Mouse (Mus musculus): ENCODE results near the gene Snx9. TPM values are rescaled to one million over a fixed set of nuclear protein-coding genes. Genes with fewer than 3 reads are reported as not detected.
A peak's percentile ranks its signal among the peaks of the same experiment; 100 is the strongest.

Snx9 gene
- polyA plus RNA-seq, 1 experiment = 35.2 TPM

DNA sequence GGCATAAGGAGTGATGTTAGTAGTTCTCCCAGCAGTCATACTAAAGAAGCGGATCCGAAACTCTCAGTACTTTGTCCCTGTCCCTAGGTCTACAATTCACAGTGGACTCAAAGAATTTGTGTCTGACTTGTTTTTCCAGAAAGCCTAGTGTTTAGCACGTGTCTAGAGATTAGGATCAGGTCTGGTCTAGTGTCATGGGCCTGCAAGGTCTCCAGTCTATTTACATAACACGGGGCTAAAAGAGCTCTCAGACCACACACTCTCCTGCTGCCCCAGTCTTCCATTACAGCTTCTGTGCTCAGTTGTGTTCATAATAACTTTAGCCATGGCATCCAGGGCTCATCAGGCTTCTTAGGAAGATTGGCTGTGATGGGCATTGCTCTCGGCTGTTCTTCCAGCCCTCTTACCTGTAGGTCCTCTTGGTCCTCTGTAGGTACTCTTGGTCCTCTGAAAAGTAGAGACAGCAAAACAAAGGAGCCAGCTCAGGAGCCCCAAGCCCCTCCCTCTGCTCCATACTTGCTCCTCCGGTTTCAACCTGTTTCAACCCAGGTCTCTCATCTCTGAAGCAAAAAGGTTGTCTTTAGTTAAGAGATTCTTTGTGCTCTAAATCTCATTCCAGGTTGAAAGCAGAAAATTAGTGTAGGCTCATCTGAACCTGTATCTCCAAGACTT, 62.6 kb downstream of the Snx9 start:
- no peaks in the 10 kb centered on the region for H3K9me3 ChIP-seq
- H3K36me3 ChIP-seq (replicated peaks; ENCODE audit: low read length) = peaks cover 100% of the 10 kb centered on the region
- no peak for TF ChIP-seq GATA1 (IDR thresholded peaks at IDR 0.05; ENCODE audit: borderline replicate concordance, low read length)
- no peak for TF ChIP-seq FLI1 (IDR thresholded peaks at IDR 0.05; ENCODE audit: low read length)
- H3K27me3 ChIP-seq (replicated peaks) = no peaks in the 10 kb centered on the region
- H3K4me3 ChIP-seq (replicated peaks) = no peak overlapping the region
- peaks cover 39% of the 10 kb centered on the region for H3K4me1 ChIP-seq

DNA sequence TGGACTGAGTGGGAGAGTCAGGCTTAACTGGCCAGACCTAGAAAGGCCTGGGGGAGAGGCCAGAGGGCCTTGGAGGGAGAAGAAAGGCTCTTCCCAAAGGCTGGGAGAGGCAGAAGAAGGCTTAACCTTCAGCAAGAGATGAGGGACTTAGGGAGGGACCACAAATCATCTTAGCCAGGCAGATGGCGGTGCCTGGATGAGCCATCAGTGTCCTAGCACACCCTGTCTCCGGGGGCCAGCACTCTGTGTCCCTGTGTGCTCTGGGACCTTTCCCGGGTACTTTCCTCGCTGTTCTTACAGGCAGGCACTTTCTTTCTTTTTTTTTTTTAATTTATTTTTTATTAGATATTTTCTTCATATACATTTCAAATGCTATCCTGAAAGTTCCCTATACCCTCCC, 68.6 kb downstream of the Snx9 start:
- Histone ChIP-seq H3K36me3 (replicated peaks; ENCODE audit: low read length) (peaks cover 92% of the 10 kb centered on the region), H3K4me3 (replicated peaks) (no peak overlapping the region), H3K27me3 (replicated peaks) (no peaks in the 10 kb centered on the region), H3K9me3 (no peaks in the 10 kb centered on the region), H3K4me1 (peaks cover 26% of the 10 kb centered on the region)
- no peak for TF ChIP-seq FLI1 (IDR thresholded peaks at IDR 0.05; ENCODE audit: low read length)
- no peak for TF ChIP-seq GATA1 (IDR thresholded peaks at IDR 0.05; ENCODE audit: borderline replicate concordance, low read length)

DNA sequence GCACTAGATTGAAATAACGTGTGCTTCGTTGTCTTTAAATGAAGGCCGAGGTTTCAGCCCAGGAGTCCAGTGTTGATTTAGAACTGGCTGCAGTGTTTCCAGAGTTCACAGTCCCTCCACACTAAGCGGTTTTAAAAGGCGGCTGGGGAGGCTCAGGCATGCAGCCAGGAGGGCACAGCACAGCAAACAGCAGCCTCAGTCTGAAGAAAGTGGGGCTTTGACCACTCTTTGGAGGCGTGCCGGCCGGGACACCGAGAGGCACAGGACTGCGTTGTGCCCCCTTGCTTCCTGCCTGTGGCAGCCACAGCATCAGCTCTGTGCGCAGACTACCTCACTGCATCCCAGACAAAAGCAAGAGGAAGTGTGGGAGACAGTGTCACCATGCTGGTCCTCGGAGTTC, 70.5 kb downstream of the Snx9 start:
- no peak for TF ChIP-seq FLI1 (IDR thresholded peaks at IDR 0.05; ENCODE audit: low read length)
- TF ChIP-seq GATA1 (IDR thresholded peaks at IDR 0.05; ENCODE audit: borderline replicate concordance, low read length) = no peak
- Histone ChIP-seq H3K27me3 (replicated peaks) (no peaks in the 10 kb centered on the region), H3K4me1 (peaks cover 25% of the 10 kb centered on the region), H3K9me3 (no peaks in the 10 kb centered on the region), H3K4me3 (replicated peaks) (no peak overlapping the region), H3K36me3 (replicated peaks; ENCODE audit: low read length) (peaks cover 92% of the 10 kb centered on the region)

DNA sequence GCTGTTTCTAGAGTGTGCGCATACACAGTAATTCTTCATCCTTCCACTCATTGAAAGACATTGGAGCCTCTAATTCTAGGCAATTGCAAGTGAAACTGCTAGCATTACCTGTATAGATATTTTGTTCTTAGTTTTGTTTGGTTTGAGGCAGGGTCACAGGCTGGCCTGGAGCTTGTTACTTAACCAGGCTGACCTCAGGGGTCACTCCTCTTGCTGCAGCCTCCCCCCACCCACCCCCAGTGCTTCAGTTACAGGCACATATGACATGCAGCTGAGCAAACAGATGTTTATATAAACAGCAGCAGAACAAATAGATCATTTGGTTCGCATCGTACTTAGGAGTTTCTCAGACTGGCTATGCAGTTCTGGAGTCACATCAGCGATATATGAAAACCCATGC, 71.7 kb downstream of the Snx9 start:
- peaks cover 92% of the 10 kb centered on the region for H3K36me3 ChIP-seq (replicated peaks; ENCODE audit: low read length)
- no peaks in the 10 kb centered on the region for H3K27me3 ChIP-seq (replicated peaks)
- H3K4me3 ChIP-seq (replicated peaks) = no peak overlapping the region
- H3K4me1 ChIP-seq = peaks cover 19% of the 10 kb centered on the region
- H3K9me3 ChIP-seq = no peaks in the 10 kb centered on the region
- TF ChIP-seq FLI1 (IDR thresholded peaks at IDR 0.05; ENCODE audit: low read length) (no peak), GATA1 (IDR thresholded peaks at IDR 0.05; ENCODE audit: borderline replicate concordance, low read length) (no peak)

DNA sequence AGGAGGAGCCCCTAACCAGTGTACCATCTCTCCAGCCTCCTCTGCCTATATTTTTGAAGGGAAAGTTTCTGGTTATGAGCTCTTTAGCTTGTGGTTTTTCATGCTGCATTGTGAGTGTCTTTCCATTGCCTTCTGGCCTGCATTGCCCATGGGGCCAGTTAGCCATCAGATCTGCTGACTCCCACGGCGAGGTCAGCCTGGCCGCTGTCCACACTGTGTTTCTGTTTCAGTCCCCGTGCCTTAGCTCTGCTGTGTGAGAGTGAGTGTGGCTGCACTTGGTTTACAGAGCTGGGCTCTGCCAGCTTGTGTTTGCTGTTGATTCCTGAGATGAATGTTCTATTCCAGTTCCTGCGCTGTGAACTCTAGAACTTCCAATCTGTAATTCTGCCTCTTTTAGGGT, 73.1 kb downstream of the Snx9 start:
- no peaks in the 10 kb centered on the region for H3K27me3 ChIP-seq (replicated peaks)
- H3K9me3 ChIP-seq = no peaks in the 10 kb centered on the region
- peaks cover 92% of the 10 kb centered on the region for H3K36me3 ChIP-seq (replicated peaks; ENCODE audit: low read length)
- no peak overlapping the region for H3K4me3 ChIP-seq (replicated peaks)
- H3K4me1 ChIP-seq = peaks cover 27% of the 10 kb centered on the region
- TF ChIP-seq FLI1 (IDR thresholded peaks at IDR 0.05; ENCODE audit: low read length) (no peak), GATA1 (IDR thresholded peaks at IDR 0.05; ENCODE audit: borderline replicate concordance, low read length) (no peak)

DNA sequence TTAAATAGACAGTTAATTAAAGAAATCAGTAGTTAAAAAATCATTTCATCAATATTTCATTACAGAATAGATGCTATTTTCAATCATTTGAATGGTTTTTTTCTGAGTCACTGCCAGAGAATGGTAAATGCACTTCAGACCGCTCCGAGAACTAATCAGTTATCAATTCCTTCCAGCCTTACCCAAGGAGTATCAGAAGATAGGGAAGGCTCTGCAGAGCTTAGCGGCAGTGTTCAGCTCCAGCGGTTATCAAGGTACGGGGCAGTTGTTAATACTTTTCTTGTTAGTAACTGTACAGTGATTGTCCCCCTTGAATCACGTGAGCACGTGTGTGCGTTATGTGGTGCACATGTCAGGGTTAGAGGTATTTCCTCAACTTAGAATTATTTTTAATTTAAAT, 80.8 kb downstream of the Snx9 start:
- no peak overlapping the region for H3K4me3 ChIP-seq (replicated peaks)
- TF ChIP-seq FLI1 (IDR thresholded peaks at IDR 0.05; ENCODE audit: low read length) = no peak
- TF ChIP-seq GATA1 (IDR thresholded peaks at IDR 0.05; ENCODE audit: borderline replicate concordance, low read length) = no peak
- no peaks in the 10 kb centered on the region for H3K27me3 ChIP-seq (replicated peaks)
- H3K36me3 ChIP-seq (replicated peaks; ENCODE audit: low read length) = peaks cover 98% of the 10 kb centered on the region
- H3K4me1 ChIP-seq = peaks cover 56% of the 10 kb centered on the region
- no peaks in the 10 kb centered on the region for H3K9me3 ChIP-seq

DNA sequence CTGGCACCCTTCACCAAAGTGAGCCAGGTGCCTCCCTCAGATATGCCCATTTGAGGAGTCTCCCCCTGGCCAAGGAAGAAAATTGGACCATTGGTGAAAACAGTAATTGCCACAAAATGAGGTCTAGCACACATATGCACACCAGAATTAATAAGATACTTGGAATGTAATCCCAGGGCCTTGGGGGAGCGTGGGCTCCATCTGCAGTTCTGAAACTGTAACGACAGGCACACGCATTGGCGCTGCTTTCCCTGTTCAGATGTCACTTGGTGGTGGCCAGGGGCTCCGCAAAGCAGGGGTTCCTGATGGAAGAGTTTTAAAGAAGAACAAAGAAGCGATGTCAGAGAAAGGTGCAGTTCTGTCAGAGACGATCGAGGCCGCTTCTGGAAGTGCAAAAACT, 82.2 kb downstream of the Snx9 start:
- Histone ChIP-seq H3K4me1 (peaks cover 53% of the 10 kb centered on the region), H3K9me3 (no peaks in the 10 kb centered on the region), H3K4me3 (replicated peaks) (no peak overlapping the region), H3K27me3 (replicated peaks) (no peaks in the 10 kb centered on the region), H3K36me3 (replicated peaks; ENCODE audit: low read length) (peaks cover 98% of the 10 kb centered on the region)
- no peak for TF ChIP-seq FLI1 (IDR thresholded peaks at IDR 0.05; ENCODE audit: low read length)
- TF ChIP-seq GATA1 (IDR thresholded peaks at IDR 0.05; ENCODE audit: borderline replicate concordance, low read length) = no peak

DNA sequence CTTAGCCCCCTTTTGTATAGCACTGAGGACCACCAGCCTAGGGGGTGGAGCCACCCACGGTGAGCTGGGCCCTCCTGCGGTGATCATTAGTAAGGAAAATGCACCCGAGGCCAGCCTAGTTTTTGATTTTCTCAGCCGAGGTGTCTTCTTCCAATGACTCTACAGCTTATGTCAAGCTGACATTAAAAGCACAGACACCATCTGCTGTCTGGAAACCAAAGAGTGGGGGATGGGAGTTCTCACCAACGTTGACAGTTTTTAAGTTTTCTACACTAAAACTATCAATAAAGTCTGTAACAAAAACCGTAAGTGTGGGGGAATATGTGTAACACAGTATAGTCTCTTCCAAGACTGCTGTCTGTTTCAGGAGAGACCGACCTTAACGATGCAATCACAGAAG, 83.1 kb downstream of the Snx9 start:
- Histone ChIP-seq H3K36me3 (replicated peaks; ENCODE audit: low read length) (peaks cover 97% of the 10 kb centered on the region), H3K9me3 (no peaks in the 10 kb centered on the region), H3K4me3 (replicated peaks) (no peak overlapping the region), H3K4me1 (peaks cover 47% of the 10 kb centered on the region), H3K27me3 (replicated peaks) (no peaks in the 10 kb centered on the region)
- TF ChIP-seq GATA1 (IDR thresholded peaks at IDR 0.05; ENCODE audit: borderline replicate concordance, low read length) = no peak
- no peak for TF ChIP-seq FLI1 (IDR thresholded peaks at IDR 0.05; ENCODE audit: low read length)

DNA sequence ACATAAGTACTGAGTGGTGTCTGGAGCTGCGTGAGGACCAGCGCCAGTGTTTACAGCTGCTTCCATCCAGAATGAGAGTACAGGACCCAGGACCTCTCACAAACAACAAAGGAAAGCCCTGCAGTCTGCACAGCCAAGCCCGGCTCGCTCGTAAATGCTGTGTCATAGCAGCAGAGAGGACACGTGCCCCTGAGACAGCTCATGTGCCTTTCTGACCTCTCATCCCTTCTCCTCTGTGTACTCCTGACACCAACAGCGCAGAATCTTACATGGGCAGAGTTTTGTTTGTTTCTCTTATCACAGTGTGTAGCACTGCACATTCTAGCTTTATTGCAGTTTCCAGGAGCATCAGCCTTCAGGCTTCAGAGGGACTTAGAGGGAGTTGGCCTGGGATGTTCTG, 85.6 kb downstream of the Snx9 start:
- H3K36me3 ChIP-seq (replicated peaks; ENCODE audit: low read length) = peaks cover 93% of the 10 kb centered on the region
- H3K4me1 ChIP-seq = peaks cover 31% of the 10 kb centered on the region
- TF ChIP-seq GATA1 (IDR thresholded peaks at IDR 0.05; ENCODE audit: borderline replicate concordance, low read length) (no peak), FLI1 (IDR thresholded peaks at IDR 0.05; ENCODE audit: low read length) (no peak)
- no peaks in the 10 kb centered on the region for H3K27me3 ChIP-seq (replicated peaks)
- H3K4me3 ChIP-seq (replicated peaks) = peak overlapping the region; percentile 40
- no peaks in the 10 kb centered on the region for H3K9me3 ChIP-seq

DNA sequence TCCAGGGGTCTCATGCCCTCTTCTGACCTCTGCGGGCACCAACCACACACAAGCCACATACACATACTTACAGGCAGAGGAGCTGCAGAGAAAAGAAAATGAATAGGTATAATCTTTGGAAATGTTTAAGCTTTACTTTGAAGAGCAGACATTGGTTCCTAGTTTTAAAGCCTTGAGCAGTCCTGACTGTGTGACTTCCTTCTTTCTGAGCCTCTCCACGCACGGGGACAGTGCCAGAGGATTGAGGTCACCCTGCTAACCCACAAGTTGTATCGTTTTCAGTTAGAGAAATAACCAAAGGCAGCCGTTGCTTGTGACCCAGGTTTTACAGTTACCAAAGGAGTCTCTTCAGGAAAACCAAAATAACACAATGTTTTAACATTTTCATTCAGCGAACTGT, 87.9 kb downstream of the Snx9 start:
- Histone ChIP-seq H3K9me3 (no peaks in the 10 kb centered on the region), H3K27me3 (replicated peaks) (no peaks in the 10 kb centered on the region), H3K4me3 (replicated peaks) (no peak overlapping the region), H3K36me3 (replicated peaks; ENCODE audit: low read length) (peaks cover 87% of the 10 kb centered on the region), H3K4me1 (peaks cover 32% of the 10 kb centered on the region)
- TF ChIP-seq GATA1 (IDR thresholded peaks at IDR 0.05; ENCODE audit: borderline replicate concordance, low read length) (no peak), FLI1 (IDR thresholded peaks at IDR 0.05; ENCODE audit: low read length) (no peak)

DNA sequence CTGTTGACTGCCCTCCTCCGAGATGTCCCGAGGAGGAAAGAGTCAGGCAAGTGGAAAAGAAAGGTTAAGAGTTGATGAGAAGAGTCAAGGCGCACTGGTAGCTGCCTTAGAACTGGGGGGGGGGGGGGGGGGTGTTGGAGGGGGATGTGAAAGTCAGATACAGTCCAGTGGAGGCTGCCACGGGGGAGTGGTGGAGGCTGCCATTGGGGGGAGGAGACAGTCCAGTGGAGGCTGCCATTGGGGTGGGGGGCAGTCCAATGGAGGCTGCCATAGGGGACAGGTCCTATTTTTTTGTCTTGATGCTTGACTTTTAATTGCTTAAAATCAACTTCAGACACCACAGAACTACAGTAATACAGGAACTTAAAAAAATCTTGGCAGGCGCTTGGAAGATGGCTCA, 91.0 kb downstream of the Snx9 start:
- no peaks in the 10 kb centered on the region for H3K9me3 ChIP-seq
- peaks cover 57% of the 10 kb centered on the region for H3K36me3 ChIP-seq (replicated peaks; ENCODE audit: low read length)
- H3K27me3 ChIP-seq (replicated peaks) = no peaks in the 10 kb centered on the region
- TF ChIP-seq FLI1 (IDR thresholded peaks at IDR 0.05; ENCODE audit: low read length) = no peak
- no peak for TF ChIP-seq GATA1 (IDR thresholded peaks at IDR 0.05; ENCODE audit: borderline replicate concordance, low read length)
- H3K4me1 ChIP-seq = peaks cover 36% of the 10 kb centered on the region
- H3K4me3 ChIP-seq (replicated peaks) = no peak overlapping the region
